Mouse (Mus musculus) embryonic facial prominence, embryonic 14.5 days (tissue): ENCODE measurements at regions not wholly inside any gene's neighbourhood (a gene's known extent, or its start where the extent isn't known, plus 50 kb on each side); places are given as distances from the start of the nearest gene placed in this dataset.

Source experiments
- ATAC-seq: fragments of 200-750 bp; cut with Nextera tagmentation; 2 replicates; pipeline ENCODE4 v1.8.0; 2017; ENCODE audit warnings: low read depth, moderate number of reproducible peaks, moderate TSS enrichment
- DNase-seq: peaks from one replicate; pipeline ENCODE4 v3.0.0-alpha.2; 2015; ENCODE audit warnings: low spot score
- H3K27ac ChIP-seq: fragments of 300-500 bp; sonication (generic); replicated peaks from 2 replicates; pipeline ENCODE4 v1.5.1; 2014; ENCODE audit warnings: low read depth, mild to moderate bottlenecking, low read length, moderate library complexity
- H3K27me3 ChIP-seq: fragments of 300-500 bp; sonication (generic); replicated peaks from 2 replicates; pipeline ENCODE4 v1.6.1; 2014; ENCODE audit warnings: low read length; ENCODE audit not compliant: control insufficient read depth, insufficient read depth
- H3K36me3 ChIP-seq: fragments of 300-500 bp; sonication (generic); 2 replicates; pipeline ENCODE4 v1.6.1; 2014; ENCODE audit warnings: low read length, mixed read lengths; ENCODE audit not compliant: control insufficient read depth, insufficient read depth
- H3K4me1 ChIP-seq: fragments of 300-500 bp; sonication (generic); 2 replicates; pipeline ENCODE4 v1.6.1; 2014; ENCODE audit warnings: antibody characterized with exemption, low read length; ENCODE audit not compliant: control insufficient read depth, insufficient read depth
- H3K4me2 ChIP-seq: fragments of 300-500 bp; sonication (generic); 2 replicates; pipeline ENCODE4 v1.6.1; 2014; ENCODE audit warnings: low read depth, mild to moderate bottlenecking, low read length, moderate library complexity, mixed read lengths
- H3K4me3 ChIP-seq: fragments of 300-500 bp; sonication (generic); 2 replicates; pipeline ENCODE4 v1.5.1; 2014; ENCODE audit warnings: low read depth, mild to moderate bottlenecking, low read length
- H3K9ac ChIP-seq: fragments of 300-500 bp; sonication (generic); 2 replicates; pipeline ENCODE4 v1.6.1; 2014; ENCODE audit warnings: low read depth, mild to moderate bottlenecking, low read length, moderate library complexity, mixed read lengths
- H3K9me3 ChIP-seq: fragments of 300-500 bp; sonication (generic); 2 replicates; pipeline ENCODE4 v1.6.1; 2016; ENCODE audit warnings: low read length; ENCODE audit not compliant: control insufficient read depth
- WGBS: fragments of 180-500 bp; shearing (Covaris S2); extraction: QIAGEN DNeasy Blood & Tissue Kit; methylation state at CpG from one replicate; pipeline ENCODE4 v1.1.7; 2014; 5-methylcytosine and 5-hydroxymethylcytosine counted together

DNA sequence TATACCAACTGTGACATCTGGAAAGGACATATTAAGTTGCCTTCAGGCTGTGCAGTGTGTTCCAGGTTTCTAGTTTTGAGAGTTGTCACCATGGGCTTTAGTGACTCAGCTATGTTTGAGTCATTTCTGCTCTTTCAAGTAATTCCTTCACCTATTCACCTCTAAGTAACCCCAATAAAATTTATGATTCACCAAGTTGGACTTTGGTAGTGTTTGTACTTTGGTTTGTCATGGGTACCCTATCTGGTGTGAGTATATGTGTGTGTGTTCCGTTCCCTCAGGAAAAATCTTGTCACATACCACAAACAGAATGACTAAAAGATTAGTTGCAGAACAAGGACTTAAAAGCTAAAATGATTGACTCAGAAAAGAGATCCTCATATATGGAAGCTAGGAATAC is 76.8 kb upstream of the Crbn start:
- Histone ChIP-seq H3K4me3 (no peak overlapping the region), H3K9ac (no peak overlapping the region), H3K27me3 (no peaks in the 10 kb centered on the region), H3K9me3 (no peaks in the 10 kb centered on the region), H3K27ac (no peak overlapping the region), H3K4me1 (no peaks in the 10 kb centered on the region), H3K36me3 (no peaks in the 10 kb centered on the region), H3K4me2 (no peak overlapping the region)
- DNase-seq (no peak), ATAC-seq (no peak)
- 95% methylated on average over 1 of the region's 1 CpGs for WGBS

DNA sequence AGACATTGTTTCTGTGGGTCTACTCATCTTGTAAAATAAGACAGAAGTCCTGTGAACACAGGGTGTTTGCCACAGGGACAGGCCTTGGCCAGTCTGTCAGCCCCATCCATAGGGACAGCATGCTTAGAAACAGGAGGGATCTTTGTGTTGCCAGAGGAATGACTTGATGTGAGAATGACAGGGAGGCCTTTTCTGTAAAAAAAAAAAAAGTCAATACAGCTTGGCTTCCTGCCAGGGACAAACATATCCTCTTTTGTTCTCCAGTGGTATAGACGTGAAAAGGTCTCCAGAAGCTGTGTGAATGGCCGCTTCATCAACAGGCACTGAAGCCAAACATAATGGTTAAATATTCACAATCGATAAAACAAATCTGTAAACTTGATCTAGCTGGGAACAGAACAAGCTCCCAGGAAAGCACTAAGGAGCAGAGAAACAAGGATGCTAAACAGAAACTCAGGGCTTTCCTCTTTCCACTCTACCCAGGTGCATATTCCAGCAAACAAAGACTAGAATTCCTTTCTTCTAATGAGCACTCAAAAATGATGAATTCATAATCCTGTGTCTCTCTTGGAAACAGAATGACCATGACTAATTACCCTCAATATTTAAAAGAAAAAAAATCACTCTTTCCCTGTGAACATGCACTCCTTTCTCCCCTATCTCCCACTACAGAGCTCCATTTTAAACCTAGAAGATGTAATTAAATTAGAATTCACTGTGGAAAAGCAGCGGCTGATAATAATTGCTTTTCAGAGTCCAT is 92.2 kb upstream of the Crbn start:
- 52% methylated on average over 4 of the region's 4 CpGs for WGBS
- H3K27ac ChIP-seq = no peak overlapping the region
- no peaks in the 10 kb centered on the region for H3K9me3 ChIP-seq
- DNase-seq (peak; percentile 4), ATAC-seq (peak; percentile 70; the same call in 1 of the 2 replicates)
- no peak overlapping the region for H3K4me2 ChIP-seq
- H3K4me1 ChIP-seq = no peaks in the 10 kb centered on the region
- no peak overlapping the region for H3K9ac ChIP-seq
- no peak overlapping the region for H3K4me3 ChIP-seq
- H3K27me3 ChIP-seq = no peaks in the 10 kb centered on the region
- H3K36me3 ChIP-seq = no peaks in the 10 kb centered on the region

DNA sequence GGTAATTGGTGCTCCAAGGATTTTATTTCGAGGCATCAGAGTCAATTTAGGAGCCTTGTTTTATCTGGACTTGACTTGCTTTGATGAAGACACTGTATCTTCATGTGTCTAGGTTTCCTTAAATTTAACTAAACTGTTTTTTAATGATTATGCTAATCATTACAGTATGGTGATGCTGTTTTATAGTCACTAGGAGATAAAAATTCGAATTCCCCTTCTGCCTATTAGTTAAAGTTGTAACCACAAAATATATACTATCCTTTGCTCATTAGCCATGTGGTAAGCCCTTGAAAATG is 92.7 kb upstream of the Crbn start:
- H3K4me3 ChIP-seq = no peak overlapping the region
- no peak overlapping the region for H3K4me2 ChIP-seq
- H3K27ac ChIP-seq = no peak overlapping the region
- no peak overlapping the region for H3K9ac ChIP-seq
- no peak for ATAC-seq
- H3K27me3 ChIP-seq = no peaks in the 10 kb centered on the region
- H3K4me1 ChIP-seq = no peaks in the 10 kb centered on the region
- DNase-seq = no peak
- H3K36me3 ChIP-seq = no peaks in the 10 kb centered on the region
- H3K9me3 ChIP-seq = no peaks in the 10 kb centered on the region
- WGBS = 43% methylated on average over 2 of the region's 2 CpGs

DNA sequence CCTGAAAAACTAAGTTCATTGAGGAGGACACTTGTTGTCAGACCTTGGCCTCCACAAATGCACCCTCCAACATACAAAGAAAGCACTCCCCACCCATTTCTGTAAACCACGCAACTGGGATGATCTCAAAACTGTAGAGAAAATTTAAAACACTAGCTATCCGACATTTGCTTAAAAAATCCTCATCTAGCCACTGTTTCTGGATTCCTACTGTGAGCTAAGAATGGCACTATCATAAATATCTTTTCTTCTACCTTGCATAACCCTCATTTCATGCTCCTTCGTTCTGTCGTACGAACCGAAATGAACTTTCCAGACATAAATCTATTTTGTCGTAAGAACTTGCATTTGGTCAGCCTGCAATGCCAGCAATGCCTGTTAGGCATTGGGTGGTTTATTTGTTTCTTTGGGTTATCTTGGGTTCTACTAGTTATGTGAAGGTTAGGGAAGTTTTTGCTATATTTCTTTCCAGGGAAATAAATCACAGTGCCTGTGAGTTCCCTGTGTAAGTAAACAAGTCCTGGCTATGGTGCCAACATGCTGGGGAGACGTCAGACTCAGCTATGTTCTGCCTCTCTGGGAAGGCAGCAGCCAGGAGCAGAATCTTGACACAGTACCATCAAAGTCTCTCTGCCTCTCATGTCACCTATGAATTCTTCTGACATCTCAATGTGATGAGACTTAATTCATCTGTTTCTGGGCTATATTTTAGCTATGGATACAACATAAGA is 104.2 kb upstream of the Crbn start:
- Histone ChIP-seq H3K36me3 (no peaks in the 10 kb centered on the region), H3K4me2 (no peak overlapping the region), H3K9me3 (no peaks in the 10 kb centered on the region), H3K27ac (no peak overlapping the region), H3K4me1 (no peaks in the 10 kb centered on the region), H3K4me3 (no peak overlapping the region), H3K27me3 (no peaks in the 10 kb centered on the region), H3K9ac (no peak overlapping the region)
- 87% methylated on average over 8 of the region's 8 CpGs for WGBS
- DNase-seq (no peak), ATAC-seq (no peak)

DNA sequence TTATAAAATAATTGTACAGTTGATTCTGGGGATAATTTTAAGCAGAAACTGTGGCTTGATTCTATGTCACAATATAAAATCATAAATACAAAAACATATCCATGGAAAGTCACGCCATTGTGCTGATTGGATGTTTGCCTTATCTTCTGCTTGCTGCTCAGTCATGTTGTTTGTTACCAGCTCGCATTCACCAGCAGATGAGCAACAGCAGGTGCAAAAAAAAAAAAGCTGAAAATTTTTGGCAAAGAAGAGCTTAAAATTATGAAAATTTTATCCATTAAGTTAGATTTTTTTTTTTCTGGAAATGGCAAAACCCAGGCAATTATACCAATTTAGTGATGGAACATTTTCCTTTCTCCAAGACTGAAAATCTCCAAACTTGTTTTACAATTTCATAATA is 115.2 kb upstream of the Crbn start:
- 83% methylated on average over 2 of the region's 2 CpGs for WGBS
- Histone ChIP-seq H3K27me3 (no peaks in the 10 kb centered on the region), H3K9ac (no peak overlapping the region), H3K4me1 (no peaks in the 10 kb centered on the region), H3K9me3 (no peaks in the 10 kb centered on the region), H3K4me3 (no peak overlapping the region), H3K4me2 (no peak overlapping the region), H3K36me3 (no peaks in the 10 kb centered on the region), H3K27ac (no peak overlapping the region)
- ATAC-seq (no peak), DNase-seq (no peak)

DNA sequence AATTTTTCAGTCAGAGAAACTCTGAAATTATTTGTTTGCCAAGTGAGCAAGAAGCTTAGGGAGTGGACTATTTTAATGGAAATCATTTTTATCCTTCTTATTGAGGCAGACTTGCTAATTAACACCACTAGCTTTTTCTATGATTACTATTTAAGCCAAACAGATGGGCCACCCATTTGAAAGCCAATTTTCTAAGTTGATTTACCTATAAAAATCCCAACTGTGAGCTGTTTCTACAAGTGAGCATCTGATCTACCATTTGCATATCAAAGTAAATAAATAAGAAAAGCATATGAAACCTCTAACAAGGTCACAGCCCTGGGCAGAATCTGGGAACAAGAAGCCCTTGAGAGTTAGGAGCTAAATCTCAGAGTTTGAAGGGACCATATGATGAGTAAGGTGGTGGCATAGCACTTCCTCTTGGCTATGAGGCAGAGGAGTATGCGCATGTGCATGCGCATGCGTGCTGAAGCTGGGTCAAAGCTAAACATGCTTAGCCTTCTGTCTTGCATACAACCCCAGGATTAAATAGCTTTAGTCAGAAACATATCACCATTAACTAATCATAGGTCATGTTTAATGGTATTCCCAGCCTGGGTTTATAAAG is 116.9 kb upstream of the Crbn start:
- no peak overlapping the region for H3K4me2 ChIP-seq
- H3K27ac ChIP-seq = no peak overlapping the region
- no peaks in the 10 kb centered on the region for H3K27me3 ChIP-seq
- H3K4me3 ChIP-seq = no peak overlapping the region
- 100% methylated on average over 3 of the region's 3 CpGs for WGBS
- no peak for ATAC-seq
- no peaks in the 10 kb centered on the region for H3K9me3 ChIP-seq
- no peaks in the 10 kb centered on the region for H3K36me3 ChIP-seq
- no peak overlapping the region for H3K9ac ChIP-seq
- H3K4me1 ChIP-seq = no peaks in the 10 kb centered on the region
- no peak for DNase-seq

DNA sequence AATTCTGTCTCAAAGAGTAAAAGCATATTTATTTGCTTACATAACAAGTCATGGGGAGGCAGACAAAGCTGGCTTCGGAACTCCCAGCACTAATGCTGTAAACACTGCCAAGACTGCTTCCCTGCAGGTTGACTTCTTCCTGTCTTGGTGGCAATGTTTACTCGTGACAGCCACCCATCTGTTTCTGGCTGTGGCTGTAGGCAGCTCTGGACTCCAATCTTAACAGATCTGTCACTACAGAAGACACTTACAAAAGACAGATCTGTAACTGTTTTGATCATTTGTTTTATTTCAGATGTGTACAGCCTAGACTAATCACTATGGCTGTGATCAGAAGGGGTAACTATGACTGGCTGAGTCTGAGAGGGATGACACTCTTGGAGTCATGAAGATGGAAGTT is 121.1 kb upstream of the Crbn start:
- ATAC-seq = no peak
- no peaks in the 10 kb centered on the region for H3K36me3 ChIP-seq
- no peak for DNase-seq

DNA sequence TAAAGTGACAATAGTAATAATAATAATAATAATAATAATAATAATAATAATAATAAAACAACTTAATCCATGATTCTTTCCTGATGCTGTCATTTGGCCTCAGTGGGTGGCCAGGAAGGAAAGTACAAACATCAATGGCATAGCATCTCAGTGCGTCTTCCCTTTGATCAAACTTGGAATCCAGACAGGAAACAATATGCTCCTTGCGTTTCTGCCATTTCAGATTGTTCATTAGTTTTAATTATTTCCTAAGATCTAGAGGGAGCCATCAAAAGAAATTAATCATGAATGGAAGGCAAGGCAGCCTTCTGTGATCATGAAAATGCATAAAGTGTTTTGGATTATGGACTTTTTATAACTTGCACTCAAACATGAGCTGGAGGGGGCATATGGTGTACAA is 125.6 kb upstream of the Crbn start:
- no peak overlapping the region for H3K4me3 ChIP-seq
- H3K4me2 ChIP-seq = no peak overlapping the region
- no peaks in the 10 kb centered on the region for H3K27me3 ChIP-seq
- no peaks in the 10 kb centered on the region for H3K36me3 ChIP-seq
- no peak for DNase-seq
- H3K4me1 ChIP-seq = no peaks in the 10 kb centered on the region
- H3K27ac ChIP-seq = no peak overlapping the region
- H3K9me3 ChIP-seq = no peaks in the 10 kb centered on the region
- ATAC-seq = no peak
- H3K9ac ChIP-seq = no peak overlapping the region
- 63% methylated on average over 2 of the region's 2 CpGs for WGBS

More for the DNA sequence above, 121.1 kb upstream of the Crbn start:
- Histone ChIP-seq H3K27me3 (no peaks in the 10 kb centered on the region), H3K9me3 (no peaks in the 10 kb centered on the region), H3K4me3 (no peak overlapping the region), H3K27ac (no peak overlapping the region), H3K4me2 (no peak overlapping the region), H3K4me1 (no peaks in the 10 kb centered on the region), H3K9ac (no peak overlapping the region)
- 40% methylated on average over 2 of the region's 2 CpGs for WGBS

DNA sequence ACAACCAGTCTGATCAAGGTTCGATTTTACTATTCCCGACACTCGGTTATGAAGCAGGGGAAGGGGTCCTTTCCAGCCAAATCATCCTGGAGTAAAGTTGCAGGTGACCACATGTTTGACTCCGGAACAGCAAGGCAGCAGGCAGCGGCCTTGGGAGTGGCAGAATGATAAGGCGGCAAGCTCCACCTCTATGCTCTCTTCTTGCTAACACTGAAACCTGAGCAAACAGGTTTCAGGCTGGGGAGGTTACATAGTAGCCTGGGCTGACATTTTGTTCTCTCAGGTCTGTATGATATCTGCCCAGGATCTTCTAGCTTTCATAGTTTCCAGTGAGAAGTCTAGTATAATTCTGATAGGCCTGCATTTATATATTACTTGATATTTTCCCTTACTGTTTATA is 133.7 kb upstream of the Crbn start:
- no peak for ATAC-seq
- H3K4me3 ChIP-seq = no peak overlapping the region
- no peaks in the 10 kb centered on the region for H3K4me1 ChIP-seq
- no peak for DNase-seq
- H3K9me3 ChIP-seq = no peaks in the 10 kb centered on the region
- H3K36me3 ChIP-seq = no peaks in the 10 kb centered on the region
- no peak overlapping the region for H3K9ac ChIP-seq
- H3K27me3 ChIP-seq = no peaks in the 10 kb centered on the region
- H3K27ac ChIP-seq = no peak overlapping the region
- 83% methylated on average over 6 of the region's 6 CpGs for WGBS
- H3K4me2 ChIP-seq = no peak overlapping the region
